Mouse (Mus musculus): Measurements from ENCODE around the gene Larp7.

DNA sequence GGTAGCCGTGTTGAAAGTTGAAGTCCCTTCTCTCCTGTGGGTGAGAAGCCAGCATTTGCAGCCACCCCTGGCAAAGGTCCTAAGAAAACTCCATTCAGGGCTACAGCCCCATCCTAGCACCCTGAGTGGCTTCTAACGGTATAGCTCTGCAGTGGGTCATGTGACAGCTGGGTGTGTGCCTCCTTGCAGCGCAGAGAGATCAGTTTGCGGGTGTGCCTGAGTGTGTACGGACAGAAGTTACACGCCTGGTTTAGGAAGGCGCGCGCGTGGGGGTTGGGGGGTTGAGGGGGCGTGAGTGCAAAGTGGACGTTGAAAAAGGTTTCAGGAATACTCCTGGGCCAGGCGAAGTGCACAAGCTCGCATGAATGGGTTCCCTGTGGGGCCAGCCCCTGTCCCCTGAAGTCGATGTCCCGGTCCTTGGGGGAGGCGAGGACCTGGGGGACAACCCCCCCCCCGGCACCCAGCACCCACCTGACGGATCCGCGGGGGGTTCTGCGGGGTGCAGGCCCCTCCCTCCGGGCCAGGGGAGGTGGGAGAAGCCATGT lies 54.9 kb downstream of the Larp7 start:
- no peak for TF ChIP-seq CTCF (conservative IDR thresholded peaks at IDR 0.05; ENCODE audit: low read length)
- TF ChIP-seq POU5F1 (IDR thresholded peaks at IDR 0.05; ENCODE audit: borderline replicate concordance, low read length) = no peak

All from E14TG2a.4 (cell line).